Comparison of ENCODE assay signal across 27 mouse cellular contexts in the genomic region with DNA sequence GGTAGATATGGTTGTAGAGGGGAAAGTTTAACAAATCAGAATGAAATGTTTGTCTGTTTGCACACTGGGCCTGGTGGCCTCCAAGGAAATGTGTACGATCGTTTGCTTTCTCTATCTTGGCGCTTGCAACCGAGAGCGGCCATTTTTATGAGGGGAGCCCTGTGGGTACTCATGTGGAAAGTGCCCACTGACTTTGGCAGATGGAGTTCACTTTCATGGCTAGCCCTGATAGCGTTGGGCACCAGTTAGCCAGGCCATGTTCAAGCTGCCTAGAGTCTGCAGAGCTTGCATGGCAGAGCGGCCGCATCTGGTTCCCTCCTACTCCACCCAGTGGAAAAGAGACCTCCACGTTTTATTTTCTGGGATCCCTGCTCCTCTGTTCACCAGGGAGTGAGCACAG. TPM values are rescaled to one million over a fixed set of nuclear protein-coding genes. Genes with fewer than 3 reads are reported as not detected.
"Had no signal": no experiment of that assay in that cellular context is flagged by ENCODE, and none has a peak within 500 bp of the region (broad histone marks: within the 10 kb centered on the region; RNA-seq: fewer than 3 reads in every experiment).

No protein-coding gene starts in this region.

- H3K4me1 ChIP-seq: midbrain, embryonic 10.5 days; midbrain, embryonic 12.5 days; neural tube, embryonic 13.5 days; neural tube, embryonic 15.5 days had no signal

- DNase-seq: lung, adult 18-20 months; lung, embryonic 14.5 days; lung, postnatal 10 days; lung, postnatal 4 days; midbrain, embryonic 14.5 days; retina, postnatal 1 day; right cerebral cortex, adult 18-20 months; right cerebral cortex, postnatal 25 days; right cerebral cortex, postnatal 4 days; spleen, adult 18-20 months; thymus, adult 18-20 months; thymus, postnatal 14 days; thymus, postnatal 36 days had no signal

- H3K27me3 ChIP-seq: midbrain, embryonic 12.5 days; neural tube, embryonic 13.5 days; neural tube, embryonic 15.5 days had no signal

- H3K4me3 ChIP-seq: midbrain, embryonic 10.5 days; midbrain, embryonic 12.5 days; myocyte; neural tube, embryonic 13.5 days; neural tube, embryonic 15.5 days had no signal

- H3K27ac ChIP-seq: midbrain, embryonic 10.5 days; midbrain, embryonic 12.5 days; neural tube, embryonic 13.5 days; neural tube, embryonic 15.5 days had no signal

RNA-seq across cellular contexts. Expression of a gene that starts 10.9 kb away (rescaled TPM):
- total RNA-seq: megakaryocyte, adult 5-6 weeks; megakaryocyte-erythroid progenitor cell, adult 5-6 weeks had no signal
- polyA plus RNA-seq: lung, embryonic 14.5 days; lung, embryonic 16.5 days; midbrain, embryonic 10.5 days; midbrain, embryonic 12.5 days; midbrain, embryonic 14.5 days; midbrain, embryonic 16.5 days; myocyte; neural tube, embryonic 11.5 days; neural tube, embryonic 13.5 days; neural tube, embryonic 15.5 days; small intestine, adult 2 months; stomach, embryonic 14.5 days; stomach, embryonic 16.5 days; thymus, postnatal 0 days had no signal

RNA-seq across cellular contexts. Expression of a gene that starts 20.3 kb away (rescaled TPM):
- total RNA-seq: megakaryocyte, adult 5-6 weeks; megakaryocyte-erythroid progenitor cell, adult 5-6 weeks had no signal
- polyA plus RNA-seq: lung, embryonic 14.5 days; lung, embryonic 16.5 days; midbrain, embryonic 10.5 days; midbrain, embryonic 12.5 days; midbrain, embryonic 14.5 days; midbrain, embryonic 16.5 days; myocyte; neural tube, embryonic 11.5 days; neural tube, embryonic 13.5 days; neural tube, embryonic 15.5 days; small intestine, adult 2 months; stomach, embryonic 14.5 days; stomach, embryonic 16.5 days; thymus, postnatal 0 days had no signal

RNA-seq across cellular contexts. Expression of a gene that starts 31.4 kb away (rescaled TPM):
- total RNA-seq: megakaryocyte, adult 5-6 weeks; megakaryocyte-erythroid progenitor cell, adult 5-6 weeks had no signal
- polyA plus RNA-seq: lung, embryonic 14.5 days; lung, embryonic 16.5 days; midbrain, embryonic 10.5 days; midbrain, embryonic 12.5 days; midbrain, embryonic 14.5 days; midbrain, embryonic 16.5 days; myocyte; neural tube, embryonic 11.5 days; neural tube, embryonic 13.5 days; neural tube, embryonic 15.5 days; small intestine, adult 2 months; stomach, embryonic 14.5 days; stomach, embryonic 16.5 days; thymus, postnatal 0 days had no signal

RNA-seq across cellular contexts. Expression of a gene that starts 43.1 kb away (rescaled TPM):
- total RNA-seq: megakaryocyte, adult 5-6 weeks; megakaryocyte-erythroid progenitor cell, adult 5-6 weeks had no signal
- polyA plus RNA-seq: lung, embryonic 14.5 days; lung, embryonic 16.5 days; midbrain, embryonic 10.5 days; midbrain, embryonic 12.5 days; midbrain, embryonic 14.5 days; midbrain, embryonic 16.5 days; myocyte; neural tube, embryonic 11.5 days; neural tube, embryonic 13.5 days; neural tube, embryonic 15.5 days; small intestine, adult 2 months; stomach, embryonic 14.5 days; stomach, embryonic 16.5 days; thymus, postnatal 0 days had no signal

RNA-seq across cellular contexts. Expression of a gene that starts 54.8 kb away (rescaled TPM):
- total RNA-seq: megakaryocyte, adult 5-6 weeks; megakaryocyte-erythroid progenitor cell, adult 5-6 weeks had no signal
- polyA plus RNA-seq: lung, embryonic 14.5 days; lung, embryonic 16.5 days; midbrain, embryonic 10.5 days; midbrain, embryonic 12.5 days; midbrain, embryonic 14.5 days; midbrain, embryonic 16.5 days; myocyte; neural tube, embryonic 11.5 days; neural tube, embryonic 13.5 days; neural tube, embryonic 15.5 days; small intestine, adult 2 months; stomach, embryonic 14.5 days; stomach, embryonic 16.5 days; thymus, postnatal 0 days had no signal
